Comparison of ENCODE assay signal across 19 mouse cellular contexts in genomic region chr5:135832729-135833128, GRCm38 (mm10). TPM values are rescaled to one million over a fixed set of nuclear protein-coding genes. Genes with fewer than 3 reads are reported as not detected.
A peak's percentile ranks its signal among the peaks of the same experiment; 100 is the strongest.
DNase-seq lines count a peak whose midpoint lies in the region; ATAC-seq lines count a peak whose summit lies in the region.
"Had no signal": no experiment of that assay in that cellular context is flagged by ENCODE, and none has a peak within 500 bp of the region (broad histone marks: within the 10 kb centered on the region; RNA-seq: fewer than 3 reads in every experiment).

No protein-coding gene starts in this region.

- peaks cover 6% of the 10 kb centered on the region for H3K36me3 ChIP-seq in hindbrain, embryonic 13.5 days
- no peaks in the 10 kb centered on the region for H3K36me3 ChIP-seq in hindbrain, embryonic 10.5 days
- H3K36me3 ChIP-seq in hindbrain, embryonic 16.5 days (ENCODE audit: control insufficient read depth, insufficient read depth, low read length) = no peaks in the 10 kb centered on the region
- H3K36me3 ChIP-seq in neural tube, embryonic 15.5 days = no peaks in the 10 kb centered on the region
- no peaks in the 10 kb centered on the region for H3K36me3 ChIP-seq in limb, embryonic 10.5 days
- no peaks in the 10 kb centered on the region for H3K36me3 ChIP-seq in heart, embryonic 10.5 days
- H3K36me3 ChIP-seq: embryonic facial prominence, embryonic 12.5 days; heart, embryonic 13.5 days had no signal

- 27% methylated on average over 4 of the region's 4 CpGs for WGBS in hindbrain, embryonic 13.5 days
- WGBS in hindbrain, embryonic 10.5 days = 40% methylated on average over 4 of the region's 4 CpGs
- 22% methylated on average over 4 of the region's 4 CpGs for WGBS in hindbrain, embryonic 16.5 days
- WGBS in neural tube, embryonic 15.5 days = 15% methylated on average over 4 of the region's 4 CpGs
- 52% methylated on average over 4 of the region's 4 CpGs for WGBS in limb, embryonic 10.5 days
- WGBS in heart, embryonic 10.5 days = 29% methylated on average over 4 of the region's 4 CpGs

- H3K4me2 ChIP-seq in hindbrain, embryonic 13.5 days = no peak overlapping the region
- H3K4me2 ChIP-seq in hindbrain, embryonic 16.5 days (ENCODE audit: low read length) = no peak overlapping the region
- no peak overlapping the region for H3K4me2 ChIP-seq in neural tube, embryonic 15.5 days
- H3K4me2 ChIP-seq: embryonic facial prominence, embryonic 12.5 days; heart, embryonic 13.5 days had no signal

- H3K27me3 ChIP-seq in hindbrain, embryonic 13.5 days = no peaks in the 10 kb centered on the region
- H3K27me3 ChIP-seq in hindbrain, embryonic 10.5 days (ENCODE audit: insufficient read depth, poor library complexity, severe bottlenecking) = peaks cover 38% of the 10 kb centered on the region
- no peaks in the 10 kb centered on the region for H3K27me3 ChIP-seq in hindbrain, embryonic 16.5 days (replicated peaks; ENCODE audit: control insufficient read depth, insufficient read depth, low read length)
- no peaks in the 10 kb centered on the region for H3K27me3 ChIP-seq in neural tube, embryonic 15.5 days (replicated peaks)
- peaks cover 38% of the 10 kb centered on the region for H3K27me3 ChIP-seq in limb, embryonic 10.5 days (ENCODE audit: low read depth, poor library complexity, severe bottlenecking)
- H3K27me3 ChIP-seq in heart, embryonic 10.5 days (ENCODE audit: insufficient read depth, poor library complexity, severe bottlenecking) = peaks cover 50% of the 10 kb centered on the region

- no peak for DNase-seq in hindbrain, embryonic 10.5 days (ENCODE audit: low spot score)
- peak; percentile 94 for DNase-seq in R1 (ENCODE audit: low read depth, low spot score)
- DNase-seq in limb, embryonic 10.5 days (ENCODE audit: low spot score) = no peak
- DNase-seq in heart, embryonic 10.5 days (ENCODE audit: low spot score) = no peak
- DNase-seq in adrenal gland, adult 2 months = no peak
- DNase-seq: adrenal gland, postnatal 25 days; cerebellum, adult 2 months; gastrocnemius, adult 2 months; liver; lung, postnatal 10 days had no signal

- peaks cover 36% of the 10 kb centered on the region for H3K4me1 ChIP-seq in hindbrain, embryonic 13.5 days (replicated peaks)
- peaks cover 27% of the 10 kb centered on the region for H3K4me1 ChIP-seq in hindbrain, embryonic 10.5 days (replicated peaks)
- peaks cover 17% of the 10 kb centered on the region for H3K4me1 ChIP-seq in hindbrain, embryonic 16.5 days (ENCODE audit: control insufficient read depth, insufficient read depth, low read depth, low read length)
- H3K4me1 ChIP-seq in neural tube, embryonic 15.5 days = peaks cover 30% of the 10 kb centered on the region
- peaks cover 17% of the 10 kb centered on the region for H3K4me1 ChIP-seq in limb, embryonic 10.5 days
- H3K4me1 ChIP-seq in heart, embryonic 10.5 days = peaks cover 18% of the 10 kb centered on the region

- H3K27ac ChIP-seq in hindbrain, embryonic 13.5 days = peak overlapping the region; percentile 63
- no peak overlapping the region for H3K27ac ChIP-seq in hindbrain, embryonic 10.5 days
- peak overlapping the region; percentile 37 for H3K27ac ChIP-seq in hindbrain, embryonic 16.5 days (ENCODE audit: low read depth, low read length)
- peak overlapping the region; percentile 61; the same call in 1 of the 2 replicates for H3K27ac ChIP-seq in neural tube, embryonic 15.5 days (replicated peaks)
- H3K27ac ChIP-seq in limb, embryonic 10.5 days = no peak overlapping the region
- no peak overlapping the region for H3K27ac ChIP-seq in heart, embryonic 10.5 days
- H3K27ac ChIP-seq: embryonic facial prominence, embryonic 12.5 days; gastrocnemius, adult 2 months; heart, embryonic 13.5 days had no signal

- no peak overlapping the region for H3K4me3 ChIP-seq in hindbrain, embryonic 13.5 days
- no peak overlapping the region for H3K4me3 ChIP-seq in hindbrain, embryonic 10.5 days
- no peak overlapping the region for H3K4me3 ChIP-seq in hindbrain, embryonic 16.5 days (ENCODE audit: low read length)
- no peak overlapping the region for H3K4me3 ChIP-seq in neural tube, embryonic 15.5 days (replicated peaks)
- no peak overlapping the region for H3K4me3 ChIP-seq in limb, embryonic 10.5 days
- H3K4me3 ChIP-seq in heart, embryonic 10.5 days = no peak overlapping the region
- H3K4me3 ChIP-seq: embryonic facial prominence, embryonic 12.5 days; gastrocnemius, adult 2 months; heart, embryonic 13.5 days had no signal

- no peak overlapping the region for H3K9ac ChIP-seq in hindbrain, embryonic 13.5 days
- H3K9ac ChIP-seq in hindbrain, embryonic 16.5 days (ENCODE audit: low read depth, low read length) = no peak overlapping the region
- H3K9ac ChIP-seq in neural tube, embryonic 15.5 days (replicated peaks) = no peak overlapping the region
- H3K9ac ChIP-seq: embryonic facial prominence, embryonic 12.5 days; heart, embryonic 13.5 days had no signal

- ATAC-seq in hindbrain, embryonic 13.5 days (ENCODE audit: low FRiP score) = 0 out of 2 replicates have a peak, but pooled peaks have one; percentile 27
- peak; percentile 26 for ATAC-seq in hindbrain, embryonic 16.5 days
- no peak for ATAC-seq in neural tube, embryonic 15.5 days (ENCODE audit: low FRiP score)
- ATAC-seq: inflammation-experienced regulatory T-cells, adult 6 months; Patski had no signal

- H3K9me3 ChIP-seq in hindbrain, embryonic 13.5 days = no peaks in the 10 kb centered on the region
- H3K9me3 ChIP-seq in hindbrain, embryonic 10.5 days = no peaks in the 10 kb centered on the region
- H3K9me3 ChIP-seq in hindbrain, embryonic 16.5 days (ENCODE audit: control insufficient read depth, low read length) = no peaks in the 10 kb centered on the region
- no peaks in the 10 kb centered on the region for H3K9me3 ChIP-seq in neural tube, embryonic 15.5 days (replicated peaks)
- H3K9me3 ChIP-seq in limb, embryonic 10.5 days (replicated peaks) = no peaks in the 10 kb centered on the region
- H3K9me3 ChIP-seq in heart, embryonic 10.5 days = no peaks in the 10 kb centered on the region
- H3K9me3 ChIP-seq: embryonic facial prominence, embryonic 12.5 days; heart, embryonic 13.5 days had no signal

RNA-seq across cellular contexts. Expression of gene Srrm3, which starts 26.0 kb away (rescaled TPM):
- polyA plus RNA-seq in hindbrain, embryonic 13.5 days (2015; fragmentation: Nextera tagmentation; extraction: Ambion mirVana) = 88.0 and 90.6 TPM in 2 replicates
- 18.8 and 38.5 TPM in 2 replicates for polyA plus RNA-seq in hindbrain, embryonic 10.5 days (2016; fragmentation: Nextera tagmentation; extraction: Ambion mirVana)
- 59.7 and 65.9 TPM in 2 replicates for polyA plus RNA-seq in hindbrain, embryonic 16.5 days (2015; fragmentation: Nextera tagmentation; extraction: Ambion mirVana)
- polyA plus RNA-seq in neural tube, embryonic 15.5 days (2015; fragmentation: Nextera tagmentation; extraction: Ambion mirVana) = 65.5 and 87.3 TPM in 2 replicates
- polyA plus RNA-seq in limb, embryonic 10.5 days (2016; fragmentation: Nextera tagmentation; extraction: Ambion mirVana) = not detected in 2 replicates
- 0.26 TPM in 1 of 2 replicates, not detected in the other for polyA plus RNA-seq in heart, embryonic 10.5 days (2016; fragmentation: Nextera tagmentation; extraction: Ambion mirVana)
- 1 to 10 TPM; 2.8 to 3.9 TPM for total RNA-seq in adrenal gland, adult 2 months (2021)
- 3.0 and 3.6 TPM in 2 replicates for polyA plus RNA-seq in adrenal gland, adult 2 months (2012; rRNA removed)
- total RNA-seq: gastrocnemius, adult 2 months had no signal
- polyA plus RNA-seq: C2C12; inflammation-experienced regulatory T-cells, adult 6 months had no signal

RNA-seq across cellular contexts. Expression of gene Mdh2, which starts 54.4 kb away (rescaled TPM):
- 593 and 594 TPM in 2 replicates for polyA plus RNA-seq in hindbrain, embryonic 13.5 days (2015; fragmentation: Nextera tagmentation; extraction: Ambion mirVana)
- polyA plus RNA-seq in hindbrain, embryonic 10.5 days (2016; fragmentation: Nextera tagmentation; extraction: Ambion mirVana) = 609 and 683 TPM in 2 replicates
- 670 and 701 TPM in 2 replicates for polyA plus RNA-seq in hindbrain, embryonic 16.5 days (2015; fragmentation: Nextera tagmentation; extraction: Ambion mirVana)
- 658 and 665 TPM in 2 replicates for polyA plus RNA-seq in neural tube, embryonic 15.5 days (2015; fragmentation: Nextera tagmentation; extraction: Ambion mirVana)
- 600 and 631 TPM in 2 replicates for polyA plus RNA-seq in limb, embryonic 10.5 days (2016; fragmentation: Nextera tagmentation; extraction: Ambion mirVana)
- polyA plus RNA-seq in heart, embryonic 10.5 days (2016; fragmentation: Nextera tagmentation; extraction: Ambion mirVana) = 856 and 984 TPM in 2 replicates
- 100 to 1,000 TPM; 593 to 606 TPM for total RNA-seq in adrenal gland, adult 2 months (2021)
- 1,232 and 1,278 TPM in 2 replicates for polyA plus RNA-seq in adrenal gland, adult 2 months (2012; rRNA removed)

RNA-seq across cellular contexts. Expression of gene Styxl1, which starts 54.5 kb away (rescaled TPM):
- polyA plus RNA-seq in hindbrain, embryonic 13.5 days (2015; fragmentation: Nextera tagmentation; extraction: Ambion mirVana) = 0.25 and 0.65 TPM in 2 replicates
- polyA plus RNA-seq in hindbrain, embryonic 10.5 days (2016; fragmentation: Nextera tagmentation; extraction: Ambion mirVana) = 0.24 and 0.43 TPM in 2 replicates
- 0.48 and 0.51 TPM in 2 replicates for polyA plus RNA-seq in hindbrain, embryonic 16.5 days (2015; fragmentation: Nextera tagmentation; extraction: Ambion mirVana)
- 0.36 and 0.88 TPM in 2 replicates for polyA plus RNA-seq in neural tube, embryonic 15.5 days (2015; fragmentation: Nextera tagmentation; extraction: Ambion mirVana)
- polyA plus RNA-seq in limb, embryonic 10.5 days (2016; fragmentation: Nextera tagmentation; extraction: Ambion mirVana) = not detected in 2 replicates
- polyA plus RNA-seq in heart, embryonic 10.5 days (2016; fragmentation: Nextera tagmentation; extraction: Ambion mirVana) = 0.14 TPM in 2 replicates
- total RNA-seq in adrenal gland, adult 2 months (2021) = under 1 TPM; 0.32 to 0.52 TPM
- polyA plus RNA-seq in adrenal gland, adult 2 months (2012; rRNA removed) = 0.29 and 0.48 TPM in 2 replicates
- total RNA-seq: gastrocnemius, adult 2 months; layer of hippocampus, adult 18-20 months had no signal
- polyA plus RNA-seq: C2C12; heart, embryonic 13.5 days had no signal

RNA-seq across cellular contexts. Expression of gene Hspb1, which starts 55.0 kb away (rescaled TPM):
- 8.9 and 10.3 TPM in 2 replicates for polyA plus RNA-seq in hindbrain, embryonic 13.5 days (2015; fragmentation: Nextera tagmentation; extraction: Ambion mirVana)
- polyA plus RNA-seq in hindbrain, embryonic 10.5 days (2016; fragmentation: Nextera tagmentation; extraction: Ambion mirVana) = 10.6 and 24.0 TPM in 2 replicates
- 15.6 and 29.6 TPM in 2 replicates for polyA plus RNA-seq in hindbrain, embryonic 16.5 days (2015; fragmentation: Nextera tagmentation; extraction: Ambion mirVana)
- polyA plus RNA-seq in neural tube, embryonic 15.5 days (2015; fragmentation: Nextera tagmentation; extraction: Ambion mirVana) = 36.4 and 38.1 TPM in 2 replicates
- 34.0 and 34.8 TPM in 2 replicates for polyA plus RNA-seq in limb, embryonic 10.5 days (2016; fragmentation: Nextera tagmentation; extraction: Ambion mirVana)
- 655 and 948 TPM in 2 replicates for polyA plus RNA-seq in heart, embryonic 10.5 days (2016; fragmentation: Nextera tagmentation; extraction: Ambion mirVana)
- total RNA-seq in adrenal gland, adult 2 months (2021) = 100 to 1,000 TPM; 236 to 614 TPM
- 309 and 678 TPM in 2 replicates for polyA plus RNA-seq in adrenal gland, adult 2 months (2012; rRNA removed)

Comparison
In these comparisons a context has a peak if more than half of its experiments do, and no peak if none do; other contexts are left out.
1. H3K27ac ChIP-seq: peak in hindbrain, embryonic 13.5 days (single experiment), hindbrain, embryonic 16.5 days (single experiment) and neural tube, embryonic 15.5 days (single experiment); none in hindbrain, embryonic 10.5 days (single experiment), limb, embryonic 10.5 days (single experiment) and heart, embryonic 10.5 days (single experiment).